Mouse (Mus musculus) stomach, embryonic 16.5 days (tissue): ENCODE results near the gene 5530400C23Rik. TPM values are rescaled to one million over a fixed set of nuclear protein-coding genes. Genes with fewer than 3 reads are reported as not detected.
"Not testable (repeated sequence)": the region's sequence is repeated elsewhere in the genome, so short reads cannot be mapped to it uniquely, and the experiment has no call there.

ENCODE experiments used
- ATAC-seq: fragments of 200-750 bp; cut with Nextera tagmentation; 2 replicates; pipeline ENCODE4 v1.8.0; 2017; ENCODE audit warnings: moderate number of reproducible peaks, moderate TSS enrichment; ENCODE audit not compliant: insufficient read depth, low FRiP score
- H3K27ac ChIP-seq: fragments of 300-500 bp; sonication (generic); 2 replicates; pipeline ENCODE4 v1.5.1; 2014; ENCODE audit warnings: low read length
- H3K27me3 ChIP-seq: fragments of 300-500 bp; sonication (generic); 2 replicates; pipeline ENCODE4 v1.6.1; 2014; ENCODE audit warnings: low read length, control low read depth, mixed read lengths; ENCODE audit not compliant: control insufficient read depth, insufficient read depth
- H3K36me3 ChIP-seq: fragments of 300-500 bp; sonication (generic); 2 replicates; pipeline ENCODE4 v1.6.1; 2014; ENCODE audit warnings: low read length; ENCODE audit not compliant: control insufficient read depth, insufficient read depth
- H3K4me1 ChIP-seq: fragments of 300-500 bp; sonication (generic); 2 replicates; pipeline ENCODE4 v1.6.1; 2014; ENCODE audit warnings: low read length, control low read depth, mixed read lengths; ENCODE audit not compliant: control insufficient read depth, insufficient read depth
- H3K4me2 ChIP-seq: fragments of 300-500 bp; sonication (generic); 2 replicates; pipeline ENCODE4 v1.6.1; 2014; ENCODE audit warnings: low read depth, low read length, mixed read lengths
- H3K4me3 ChIP-seq: fragments of 300-500 bp; sonication (generic); replicated peaks from 2 replicates; pipeline ENCODE4 v1.5.1; 2014; ENCODE audit warnings: mild to moderate bottlenecking, low read length
- H3K9ac ChIP-seq: fragments of 300-500 bp; sonication (generic); 2 replicates; pipeline ENCODE4 v1.6.1; 2014; ENCODE audit warnings: low read length
- H3K9me3 ChIP-seq: fragments of 300-500 bp; sonication (generic); replicated peaks from 2 replicates; pipeline ENCODE4 v1.6.1; 2016; ENCODE audit warnings: low read length, control low read depth; ENCODE audit not compliant: control insufficient read depth
- WGBS: fragments of 180-500 bp; shearing (Covaris S2); extraction: QIAGEN DNeasy Blood & Tissue Kit; methylation state at CpG from one replicate; pipeline ENCODE4 v1.1.7; 2014; 5-methylcytosine and 5-hydroxymethylcytosine counted together
- polyA plus RNA-seq: library from polyadenylated mRNA; unstranded; fragments of >200 nt; fragmentation: Nextera tagmentation; extraction: Ambion mirVana; gene quantifications from 2 replicates; pipeline ENCODE4 v1.2.1, GENCODE M21; 2015

5530400C23Rik gene
- not detected in 2 replicates for polyA plus RNA-seq

DNA sequence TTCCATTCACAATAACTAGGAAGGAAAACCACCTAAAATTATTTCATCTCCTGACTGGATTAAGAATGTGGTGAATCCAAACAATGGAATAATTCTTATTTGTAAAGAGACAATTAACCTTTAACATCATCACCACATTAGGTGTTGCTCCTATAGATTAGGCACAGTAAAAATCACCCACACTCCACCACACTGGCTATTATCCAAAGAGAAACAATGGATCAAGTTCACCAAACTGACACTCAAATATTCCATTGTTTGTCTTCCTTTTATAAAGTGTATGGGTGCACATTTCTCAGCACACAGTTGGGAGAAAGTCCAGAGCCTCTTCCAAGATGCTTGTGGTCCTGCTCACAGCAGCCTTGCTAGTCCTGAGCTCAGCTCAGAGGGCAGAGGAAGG lies at the start of gene 5530400C23Rik:
Gene 5530400C23Rik, plus strand, starts transcription at position 301 of the 400 bp plus-strand sequence.
- not testable (repeated sequence) for H3K27me3 ChIP-seq, H3K36me3 ChIP-seq, ATAC-seq, H3K4me1 ChIP-seq, H3K4me2 ChIP-seq, H3K9ac ChIP-seq, H3K27ac ChIP-seq, H3K4me3 ChIP-seq, H3K9me3 ChIP-seq

DNA sequence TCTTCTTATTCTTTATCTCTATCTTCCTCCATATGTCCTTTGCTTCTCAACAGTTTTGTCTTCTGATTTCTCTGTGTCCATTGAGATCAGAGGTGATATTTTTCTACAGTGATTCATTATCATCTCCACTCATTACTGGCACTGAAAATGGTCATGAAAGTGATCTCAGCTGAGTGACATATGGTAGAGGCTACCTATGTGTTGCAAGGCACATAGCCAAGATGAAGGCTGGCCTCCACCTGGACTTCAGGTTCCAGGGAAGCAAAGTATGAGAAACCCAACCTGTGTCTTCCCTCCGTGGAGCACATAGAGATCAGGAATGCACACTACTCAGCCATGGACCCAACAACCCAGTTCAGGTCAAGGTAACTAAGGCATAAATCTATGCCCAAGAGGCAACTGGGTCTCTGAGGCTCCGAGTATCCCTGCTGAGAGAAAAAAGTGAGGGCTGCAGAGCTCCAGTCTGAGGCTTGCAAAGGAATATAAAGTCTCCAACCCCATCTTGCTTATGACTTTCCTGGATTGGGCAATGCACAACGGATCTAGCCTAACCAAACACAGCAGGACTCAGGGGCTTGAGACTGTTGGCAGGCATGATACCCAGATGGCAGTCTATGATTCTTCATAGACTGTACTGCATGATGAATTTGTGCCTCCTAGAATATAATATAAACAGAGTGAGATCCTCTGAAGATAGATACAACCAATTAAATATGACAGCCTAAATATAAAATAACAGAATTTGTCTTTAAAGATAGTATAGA lies 14.1 kb downstream of the 5530400C23Rik start:
- Histone ChIP-seq H3K9me3 (no peaks in the 10 kb centered on the region), H3K4me3 (no peak overlapping the region), H3K36me3 (no peaks in the 10 kb centered on the region), H3K9ac (no peak overlapping the region), H3K4me1 (no peaks in the 10 kb centered on the region), H3K27ac (no peak overlapping the region), H3K27me3 (no peaks in the 10 kb centered on the region), H3K4me2 (no peak overlapping the region)
- 64% methylated on average over 3 of the region's 3 CpGs for WGBS
- no peak for ATAC-seq

DNA sequence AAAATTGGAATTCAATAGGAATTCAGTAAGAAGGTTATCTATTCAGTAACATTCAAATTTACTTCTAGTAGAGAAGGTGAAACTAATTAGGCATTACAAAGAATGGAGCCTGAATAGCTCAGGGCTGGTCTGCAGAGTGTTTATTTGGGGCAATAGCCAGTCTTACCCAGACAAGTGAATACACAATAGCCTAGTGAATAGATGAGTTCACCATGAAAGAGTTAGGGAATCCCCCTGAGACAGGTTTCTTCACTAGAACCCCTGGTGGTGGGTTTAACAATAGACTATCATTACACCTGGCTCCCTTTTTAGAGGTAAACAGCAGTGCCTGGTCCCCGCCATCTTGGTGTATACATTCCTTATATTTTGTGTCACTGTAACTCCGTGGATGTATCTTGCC lies 21.9 kb downstream of the 5530400C23Rik start:
- not testable (repeated sequence) for H3K9me3 ChIP-seq, H3K27me3 ChIP-seq, H3K4me2 ChIP-seq, H3K9ac ChIP-seq, ATAC-seq, H3K36me3 ChIP-seq, H3K4me3 ChIP-seq, H3K4me1 ChIP-seq, H3K27ac ChIP-seq
- 85% methylated on average over 2 of the region's 2 CpGs for WGBS

DNA sequence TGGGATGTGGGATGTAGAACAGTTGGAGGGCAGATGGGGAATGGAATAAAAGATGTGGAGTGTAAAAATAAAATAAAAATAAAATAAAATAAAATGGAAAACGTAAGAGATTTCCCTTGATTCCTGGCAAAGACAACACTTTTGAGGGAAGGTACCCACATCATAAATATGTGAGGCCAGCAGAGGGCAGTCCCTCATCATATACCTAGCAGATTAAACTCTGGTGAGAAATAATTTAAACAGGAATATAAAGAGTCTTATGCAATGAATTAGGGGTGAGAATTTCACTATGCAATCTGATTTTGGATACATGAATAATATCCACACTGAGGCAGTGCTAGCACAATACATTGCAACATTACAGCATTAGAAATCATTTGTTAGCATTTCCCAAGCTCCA lies 46.5 kb downstream of the 5530400C23Rik start:
- H3K27me3 ChIP-seq, result no peaks in the 10 kb centered on the region
- no peak for ATAC-seq
- no peaks in the 10 kb centered on the region for H3K36me3 ChIP-seq
- no peaks in the 10 kb centered on the region for H3K9me3 ChIP-seq
- WGBS, result 75% methylated on average over 1 of the region's 1 CpGs
- H3K4me3 ChIP-seq, result no peak overlapping the region
- H3K4me2 ChIP-seq, result no peak overlapping the region
- no peak overlapping the region for H3K9ac ChIP-seq
- no peaks in the 10 kb centered on the region for H3K4me1 ChIP-seq
- H3K27ac ChIP-seq, result no peak overlapping the region

DNA sequence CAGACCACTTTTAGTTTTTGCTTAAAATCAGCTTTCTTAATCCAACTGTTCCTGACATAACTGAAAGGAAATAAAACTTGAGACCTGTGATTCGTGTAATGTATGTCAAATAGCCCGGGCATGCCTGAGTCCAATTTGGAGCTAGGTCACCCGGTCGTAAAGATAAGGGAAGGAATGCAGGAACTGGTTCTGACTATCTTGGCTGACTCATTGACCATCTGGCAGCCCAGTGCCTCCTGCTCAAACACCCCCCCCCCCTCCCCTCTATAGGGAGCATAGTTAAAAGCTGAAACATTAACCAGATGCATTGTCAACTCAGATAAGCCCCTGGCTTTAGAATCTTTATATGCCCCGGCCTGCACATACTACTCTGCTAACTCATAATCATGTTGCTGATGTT lies 49.7 kb downstream of the 5530400C23Rik start:
- H3K36me3 ChIP-seq, H3K4me1 ChIP-seq, H3K4me3 ChIP-seq, H3K9ac ChIP-seq, H3K4me2 ChIP-seq, H3K27me3 ChIP-seq, H3K27ac ChIP-seq, H3K9me3 ChIP-seq: not testable (repeated sequence)
- peak; percentile 60; the same call in 1 of the 2 replicates for ATAC-seq
- WGBS, result 22% methylated on average over 5 of the region's 5 CpGs

Other genes with a start within 250 kb of the 5530400C23Rik start
- gene Tas2r140, start 236.4 kb upstream of the 5530400C23Rik start, polyA plus RNA-seq, result not detected in 2 replicates
- 74.9 and 82.3 TPM in 2 replicates for gene Smim10l1, start 187.3 kb upstream of the 5530400C23Rik start, polyA plus RNA-seq